Mouse (Mus musculus): ENCODE measurements around the gene Chd2. TPM values are rescaled to one million over a fixed set of nuclear protein-coding genes. Genes with fewer than 3 reads are reported as not detected.

The Chd2 gene
- 46.6 and 47.8 TPM in 2 replicates for polyA plus RNA-seq (2014; fragmentation: Nextera tagmentation; extraction: Ambion mirVana)

GRCm38 (mm10) chr7:73541412-73542130 lies at the start of gene Chd2:
TSS of gene Chd2 (minus strand) at chr7:73541830.
- under 1% methylated on average over 15 of the region's 15 CpGs for WGBS
- no peaks in the 10 kb centered on the region for H3K4me1 ChIP-seq (ENCODE audit: control insufficient read depth, insufficient read depth, low read length)
- ATAC-seq (replicated peaks; ENCODE audit: insufficient number of reproducible peaks, low FRiP score, low TSS enrichment, low read depth), result peak; percentile 74

GRCm38 (mm10) chr7:73590757-73591156 lies 49.1 kb upstream of the Chd2 start:
- ATAC-seq (replicated peaks; ENCODE audit: insufficient number of reproducible peaks, low FRiP score, low TSS enrichment, low read depth), result no peak
- Histone ChIP-seq H3K36me3 (replicated peaks; ENCODE audit: control insufficient read depth, insufficient read depth, low read depth, low read length) (no peaks in the 10 kb centered on the region), H3K27me3 (ENCODE audit: control insufficient read depth, insufficient read depth, low read length) (no peaks in the 10 kb centered on the region), H3K27ac (replicated peaks; ENCODE audit: low read depth, low read length) (no peak overlapping the region), H3K4me1 (ENCODE audit: control insufficient read depth, insufficient read depth, low read length) (no peaks in the 10 kb centered on the region; the same call in 1 of the 2 replicates), H3K4me2 (ENCODE audit: low read depth, low read length) (no peak overlapping the region), H3K4me3 (ENCODE audit: low read depth, low read length) (no peak overlapping the region), H3K9ac (replicated peaks; ENCODE audit: low read length) (no peak overlapping the region), H3K9me3 (replicated peaks; ENCODE audit: control insufficient read depth, low read length) (no peaks in the 10 kb centered on the region)
- DNase-seq (ENCODE audit: low spot score), result no peak
- 91% methylated on average over 5 of the region's 5 CpGs for WGBS

More at GRCm38 (mm10) chr7:73541412-73542130, at the start of gene Chd2:
- Histone ChIP-seq H3K4me3 (ENCODE audit: low read depth, low read length) (peak within 1 kb of the TSS; percentile 51), H3K27ac (replicated peaks; ENCODE audit: low read depth, low read length) (peak within 1 kb of the TSS; percentile 96), H3K36me3 (replicated peaks; ENCODE audit: control insufficient read depth, insufficient read depth, low read depth, low read length) (no peaks in the 10 kb centered on the region; the same call in 1 of the 2 replicates), H3K27me3 (ENCODE audit: control insufficient read depth, insufficient read depth, low read length) (no peaks in the 10 kb centered on the region), H3K9me3 (replicated peaks; ENCODE audit: control insufficient read depth, low read length) (no peaks in the 10 kb centered on the region), H3K4me2 (ENCODE audit: low read depth, low read length) (peak within 1 kb of the TSS; percentile 24), H3K9ac (replicated peaks; ENCODE audit: low read length) (peak within 1 kb of the TSS; percentile 83)
- DNase-seq (ENCODE audit: low spot score), result peak; percentile 87

- no peak overlapping the region for H3K4me3 ChIP-seq (ENCODE audit: low read depth, low read length)
- H3K4me2 ChIP-seq (ENCODE audit: low read depth, low read length), result no peak overlapping the region
- WGBS, result 46% methylated on average over 14 of the region's 14 CpGs
- H3K4me1 ChIP-seq (ENCODE audit: control insufficient read depth, insufficient read depth, low read length), result peaks cover 3% of the 10 kb centered on the region
- H3K9me3 ChIP-seq (replicated peaks; ENCODE audit: control insufficient read depth, low read length), result no peaks in the 10 kb centered on the region
- no peaks in the 10 kb centered on the region for H3K36me3 ChIP-seq (replicated peaks; ENCODE audit: control insufficient read depth, insufficient read depth, low read depth, low read length)
- ATAC-seq (replicated peaks; ENCODE audit: insufficient number of reproducible peaks, low FRiP score, low TSS enrichment, low read depth) (no peak), DNase-seq (ENCODE audit: low spot score) (peak; percentile 35)
- H3K27me3 ChIP-seq (ENCODE audit: control insufficient read depth, insufficient read depth, low read length), result no peaks in the 10 kb centered on the region
- H3K9ac ChIP-seq (replicated peaks; ENCODE audit: low read length), result peak overlapping the region; percentile 28
- no peak overlapping the region for H3K27ac ChIP-seq (replicated peaks; ENCODE audit: low read depth, low read length)
Observed at GRCm38 (mm10) chr7:73589208-73589771, 47.7 kb upstream of the Chd2 start.

GRCm38 (mm10) chr7:73588351-73588906 lies 46.8 kb upstream of the Chd2 start:
- Histone ChIP-seq H3K27ac (replicated peaks; ENCODE audit: low read depth, low read length) (no peak overlapping the region), H3K4me1 (ENCODE audit: control insufficient read depth, insufficient read depth, low read length) (peaks cover 3% of the 10 kb centered on the region), H3K27me3 (ENCODE audit: control insufficient read depth, insufficient read depth, low read length) (no peaks in the 10 kb centered on the region), H3K4me3 (ENCODE audit: low read depth, low read length) (no peak overlapping the region), H3K36me3 (replicated peaks; ENCODE audit: control insufficient read depth, insufficient read depth, low read depth, low read length) (no peaks in the 10 kb centered on the region), H3K4me2 (ENCODE audit: low read depth, low read length) (no peak overlapping the region), H3K9me3 (replicated peaks; ENCODE audit: control insufficient read depth, low read length) (no peaks in the 10 kb centered on the region), H3K9ac (replicated peaks; ENCODE audit: low read length) (no peak overlapping the region)
- DNase-seq (ENCODE audit: low spot score), result no peak
- WGBS, result 90% methylated on average over 8 of the region's 8 CpGs
- no peak for ATAC-seq (replicated peaks; ENCODE audit: insufficient number of reproducible peaks, low FRiP score, low TSS enrichment, low read depth)

GRCm38 (mm10) chr7:73586717-73587116 lies 45.1 kb upstream of the Chd2 start:
- DNase-seq (ENCODE audit: low spot score) (no peak), ATAC-seq (replicated peaks; ENCODE audit: insufficient number of reproducible peaks, low FRiP score, low TSS enrichment, low read depth) (no peak)
- 90% methylated on average over 6 of the region's 6 CpGs for WGBS
- H3K4me1 ChIP-seq (ENCODE audit: control insufficient read depth, insufficient read depth, low read length), result peaks cover 3% of the 10 kb centered on the region
- H3K9me3 ChIP-seq (replicated peaks; ENCODE audit: control insufficient read depth, low read length), result no peaks in the 10 kb centered on the region
- no peak overlapping the region for H3K9ac ChIP-seq (replicated peaks; ENCODE audit: low read length)
- H3K36me3 ChIP-seq (replicated peaks; ENCODE audit: control insufficient read depth, insufficient read depth, low read depth, low read length), result no peaks in the 10 kb centered on the region
- no peak overlapping the region for H3K4me3 ChIP-seq (ENCODE audit: low read depth, low read length)
- H3K27ac ChIP-seq (replicated peaks; ENCODE audit: low read depth, low read length), result no peak overlapping the region
- H3K27me3 ChIP-seq (ENCODE audit: control insufficient read depth, insufficient read depth, low read length), result no peaks in the 10 kb centered on the region
- no peak overlapping the region for H3K4me2 ChIP-seq (ENCODE audit: low read depth, low read length)

GRCm38 (mm10) chr7:73586206-73586605 lies 44.6 kb upstream of the Chd2 start:
- Histone ChIP-seq H3K4me1 (ENCODE audit: control insufficient read depth, insufficient read depth, low read length) (peaks cover 3% of the 10 kb centered on the region), H3K9me3 (replicated peaks; ENCODE audit: control insufficient read depth, low read length) (no peaks in the 10 kb centered on the region), H3K9ac (replicated peaks; ENCODE audit: low read length) (no peak overlapping the region), H3K4me3 (ENCODE audit: low read depth, low read length) (no peak overlapping the region), H3K27me3 (ENCODE audit: control insufficient read depth, insufficient read depth, low read length) (no peaks in the 10 kb centered on the region), H3K27ac (replicated peaks; ENCODE audit: low read depth, low read length) (no peak overlapping the region), H3K4me2 (ENCODE audit: low read depth, low read length) (no peak overlapping the region), H3K36me3 (replicated peaks; ENCODE audit: control insufficient read depth, insufficient read depth, low read depth, low read length) (no peaks in the 10 kb centered on the region)
- no peak for DNase-seq (ENCODE audit: low spot score)
- 50% methylated on average over 11 of the region's 11 CpGs for WGBS
- ATAC-seq (replicated peaks; ENCODE audit: insufficient number of reproducible peaks, low FRiP score, low TSS enrichment, low read depth), result no peak

- no peak overlapping the region for H3K4me2 ChIP-seq (ENCODE audit: low read depth, low read length)
- 0 out of 2 replicates have a peak overlapping the region, but pooled peaks have one; percentile 10 for H3K27ac ChIP-seq (replicated peaks; ENCODE audit: low read depth, low read length)
- no peak overlapping the region for H3K9ac ChIP-seq (replicated peaks; ENCODE audit: low read length)
- H3K4me3 ChIP-seq (ENCODE audit: low read depth, low read length), result no peak overlapping the region
- H3K9me3 ChIP-seq (replicated peaks; ENCODE audit: control insufficient read depth, low read length), result no peaks in the 10 kb centered on the region
- H3K4me1 ChIP-seq (ENCODE audit: control insufficient read depth, insufficient read depth, low read length), result peaks cover 3% of the 10 kb centered on the region
- no peaks in the 10 kb centered on the region for H3K36me3 ChIP-seq (replicated peaks; ENCODE audit: control insufficient read depth, insufficient read depth, low read depth, low read length)
- DNase-seq (ENCODE audit: low spot score) (no peak), ATAC-seq (replicated peaks; ENCODE audit: insufficient number of reproducible peaks, low FRiP score, low TSS enrichment, low read depth) (no peak)
- H3K27me3 ChIP-seq (ENCODE audit: control insufficient read depth, insufficient read depth, low read length), result no peaks in the 10 kb centered on the region
- 78% methylated on average over 22 of the region's 22 CpGs for WGBS
Observed at GRCm38 (mm10) chr7:73585114-73586032, 43.7 kb upstream of the Chd2 start.
